Mouse (Mus musculus) left cerebral cortex, postnatal 25 days (tissue): ENCODE results near the gene Foxj1. TPM values are rescaled to one million over a fixed set of nuclear protein-coding genes. Genes with fewer than 3 reads are reported as not detected.
A peak's percentile ranks its signal among the peaks of the same experiment; 100 is the strongest.
"Not testable (repeated sequence)": the region's sequence is repeated elsewhere in the genome, so short reads cannot be mapped to it uniquely, and the experiment has no call there.

Experiments
- DNase-seq, 2 experiments: peaks; one replicate each; pipeline ENCODE4 v3.0.0; 2022; ENCODE audit warnings: low spot score in 2 of 2, mixed read lengths in 1 of 2
- intact Hi-C: fragments of 180-260 bp; cut with DNase I; formaldehyde crosslinking; loops from one replicate; pipeline ENCODE4 v1.15.1; 2025
- total RNA-seq, 2 experiments: library from RNA; stranded (reverse); gene quantifications; 2 replicates each; pipeline ENCODE4 v1.2.3; 2021

Gene Foxj1
- 1 to 10 TPM; 4.8 to 6.3 TPM for total RNA-seq

DNA sequence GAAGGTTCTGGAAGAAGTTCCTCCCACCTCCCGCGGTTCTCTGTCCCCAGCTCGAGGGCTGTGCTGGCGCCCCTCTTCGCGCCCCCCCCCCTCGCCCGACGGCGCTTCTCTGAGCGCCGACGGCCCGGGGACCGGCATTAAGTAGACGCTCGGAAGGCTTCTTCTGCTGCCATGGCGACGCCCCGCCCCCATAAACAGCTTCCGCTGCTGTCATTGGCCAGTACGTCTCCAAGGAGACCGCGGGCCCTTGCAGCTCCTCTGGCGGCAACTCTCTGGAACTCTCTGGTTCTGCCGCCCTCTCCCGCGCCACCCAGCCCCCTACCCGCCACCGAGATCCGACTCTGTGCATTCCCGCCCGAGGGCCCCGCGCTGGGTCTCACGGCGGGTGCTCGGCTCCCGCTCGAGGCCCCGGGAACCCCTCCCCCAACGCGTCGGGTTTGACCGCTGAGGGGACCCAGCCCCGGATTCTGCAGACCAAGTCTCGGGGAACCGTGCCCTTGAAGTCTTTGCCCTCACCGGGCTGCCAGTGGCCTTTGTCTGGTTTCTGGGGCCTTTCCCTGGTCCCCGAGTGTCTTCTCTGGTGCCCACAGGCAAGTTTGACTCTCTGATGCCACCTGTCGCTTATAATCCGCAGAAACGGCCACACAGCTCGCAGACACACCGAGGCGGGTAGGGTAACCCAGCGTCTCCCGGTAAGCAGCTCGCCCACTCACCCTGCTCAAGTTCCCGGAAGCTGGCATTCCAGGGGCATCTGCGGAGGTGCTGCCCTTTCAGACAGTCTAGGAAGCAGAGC is at the start of gene Foxj1:
Foxj1 (minus strand) TSS at position 156 of the 793 bp plus-strand sequence.
- intact Hi-C loops = loop anchor here (1.0 kb wide), 1 partner anchor 16 kb away; no protein-coding TSS in a partner anchor

GRCm38 (mm10) chr11:116384171-116384570 is 49.0 kb upstream of the Foxj1 start:
- no peak for DNase-seq
- intact Hi-C loops = no loop called here

More for the DNA sequence above, at the start of gene Foxj1:
- peak; percentile 96 to 98 for DNase-seq

DNA sequence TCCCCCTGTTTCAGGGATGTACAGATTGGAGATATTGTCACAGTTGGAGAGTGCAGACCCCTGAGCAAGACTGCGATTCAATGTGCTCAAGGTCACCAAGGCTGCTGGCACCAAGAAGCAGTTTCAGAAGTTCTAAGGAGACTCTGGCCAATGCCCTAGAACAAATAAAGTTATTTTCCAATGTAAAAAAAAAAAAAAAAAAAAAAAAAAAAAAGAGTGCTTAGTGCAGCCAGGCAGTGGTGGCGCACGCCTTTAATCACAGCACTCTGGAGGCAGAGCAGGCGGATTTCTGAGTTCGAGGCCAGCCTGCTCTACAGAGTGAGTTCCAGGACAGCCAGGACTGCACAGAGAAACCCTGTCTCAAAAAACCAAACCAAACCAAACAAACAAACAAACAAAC is 47.9 kb upstream of the Foxj1 start:
- intact Hi-C loops = not testable (repeated sequence)

GRCm38 (mm10) chr11:116380767-116381166 is 45.6 kb upstream of the Foxj1 start:
- no peak for DNase-seq
- intact Hi-C loops = no loop called here

More for the DNA sequence above, 47.9 kb upstream of the Foxj1 start:
- not testable (repeated sequence) for DNase-seq

GRCm38 (mm10) chr11:116379530-116379929 is 44.3 kb upstream of the Foxj1 start:
- intact Hi-C loops = no loop called here
- DNase-seq = no peak

DNA sequence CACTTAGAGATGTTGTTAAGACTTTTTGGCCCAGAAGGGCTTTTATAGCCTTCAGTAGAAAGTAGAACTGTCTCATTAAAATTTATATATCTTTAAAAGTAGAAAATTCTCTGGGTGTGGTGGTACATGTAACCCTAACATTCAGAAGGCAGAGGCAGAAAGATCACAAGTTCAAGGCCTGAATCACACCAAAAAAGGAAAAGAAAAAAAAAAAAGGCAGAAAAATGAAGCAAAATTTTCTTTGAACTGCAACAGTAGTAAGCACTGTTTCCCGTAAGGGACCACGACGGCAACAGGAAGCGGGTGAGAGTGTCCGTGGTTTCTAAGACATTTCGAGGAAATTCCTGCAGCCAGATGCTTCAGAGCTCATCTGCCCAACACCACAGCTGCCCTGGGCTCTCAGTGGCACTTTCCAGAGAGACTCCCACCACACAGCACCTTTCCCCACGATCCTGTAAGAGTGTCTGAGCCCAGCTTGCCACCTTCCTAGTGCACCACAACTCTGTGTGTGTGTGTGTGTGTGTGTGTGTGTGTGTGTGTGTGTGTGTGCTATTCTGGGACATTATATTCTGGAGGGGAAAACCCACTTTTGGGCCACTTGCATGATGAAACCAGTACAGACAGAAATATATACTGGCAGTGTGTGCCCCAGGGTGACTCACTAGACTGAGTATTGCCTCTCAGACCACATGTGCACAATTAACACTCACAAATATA is 41.9 kb upstream of the Foxj1 start:
- DNase-seq = no peak
- intact Hi-C loops = no loop called here

- DNase-seq = no peak
- intact Hi-C loops = no loop called here
Measured at GRCm38 (mm10) chr11:116371894-116372450, 36.8 kb upstream of the Foxj1 start.

GRCm38 (mm10) chr11:116369633-116370032 is 34.4 kb upstream of the Foxj1 start:
- no peak for DNase-seq
- intact Hi-C loops = no loop called here

- intact Hi-C loops = no loop called here
- DNase-seq = no peak
Measured at GRCm38 (mm10) chr11:116369051-116369450, 33.9 kb upstream of the Foxj1 start.

DNA sequence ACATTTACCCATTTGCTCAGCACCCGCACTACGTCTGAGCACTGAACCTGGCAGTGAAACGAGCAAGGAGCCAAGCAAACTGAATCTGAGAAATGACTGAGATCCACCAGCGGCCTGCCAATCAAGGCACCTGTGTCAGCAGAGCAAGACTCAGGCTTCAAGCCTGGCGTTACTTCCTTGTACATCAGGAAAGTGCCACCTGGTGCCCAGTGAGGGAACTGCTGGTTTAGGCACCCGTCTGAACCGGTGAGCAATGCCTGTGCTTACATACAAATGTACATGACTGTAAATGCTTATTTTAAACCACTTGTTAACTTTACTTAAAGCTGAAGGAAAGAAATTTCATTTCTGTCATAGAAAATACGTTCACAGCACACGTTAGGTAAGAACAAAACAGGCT is 32.9 kb upstream of the Foxj1 start:
- DNase-seq = peak; percentile 67 to 83
- intact Hi-C loops = loop anchor here (1.0 kb wide), 1 partner anchor 49 kb away; no protein-coding TSS in a partner anchor

DNA sequence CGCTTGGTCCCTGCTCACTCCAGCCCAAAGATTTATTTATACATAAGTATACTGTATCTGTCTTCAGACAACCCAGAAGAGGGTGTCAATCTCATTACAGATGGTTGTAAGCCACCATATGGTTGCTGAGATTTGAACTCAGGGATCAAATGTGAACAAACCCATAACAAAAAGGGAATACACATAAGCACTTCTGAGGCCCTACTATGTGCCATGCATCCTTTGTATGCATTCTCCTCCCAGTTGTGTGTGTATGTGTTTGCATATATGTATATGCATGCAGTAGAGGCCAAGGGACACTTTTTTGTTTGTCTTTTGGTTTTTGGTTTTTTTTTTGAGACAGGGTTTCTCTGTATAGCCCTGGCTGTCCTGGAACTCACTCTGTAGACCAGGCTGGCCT is 31.4 kb upstream of the Foxj1 start:
- intact Hi-C loops = no loop called here
- no peak for DNase-seq

DNA sequence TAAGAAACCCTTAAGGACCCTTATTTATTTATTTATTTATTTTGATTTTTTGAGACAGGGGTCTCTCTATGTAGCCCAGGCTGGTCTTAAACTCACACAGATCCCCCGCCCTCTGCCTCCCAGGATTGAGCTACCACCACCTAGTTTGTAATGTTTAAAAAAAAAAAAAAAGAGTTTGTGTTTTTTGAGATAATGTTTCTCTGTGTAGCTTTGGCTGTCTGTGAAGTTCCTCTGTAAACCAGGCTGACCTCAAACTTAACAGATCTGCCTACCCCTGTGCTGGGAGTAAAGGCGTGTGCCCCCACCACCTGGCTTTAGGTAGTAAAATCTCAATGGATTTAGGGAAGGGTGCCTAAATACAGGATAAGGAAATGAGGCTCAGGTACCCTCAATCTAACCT is 30.9 kb upstream of the Foxj1 start:
- DNase-seq = no peak
- intact Hi-C loops = no loop called here

DNA sequence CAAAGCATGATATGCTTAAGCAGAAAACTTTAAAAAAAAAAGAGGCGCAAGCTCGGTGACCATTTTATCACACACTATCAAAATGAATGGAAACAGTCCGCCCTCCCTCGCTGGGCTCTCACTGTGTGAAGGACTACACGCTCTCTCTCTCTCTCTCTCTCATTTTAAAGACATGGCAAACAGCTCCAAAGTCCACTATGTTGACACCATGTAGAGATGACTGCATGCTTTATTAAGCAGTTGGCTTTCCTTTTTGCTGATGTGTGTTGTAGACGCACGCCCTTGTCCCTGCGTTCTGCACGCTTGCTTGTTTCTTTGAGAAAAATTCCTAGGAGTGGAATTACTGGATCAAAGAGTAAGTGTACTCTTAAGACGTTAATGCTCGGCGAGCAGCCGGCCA is 30.2 kb upstream of the Foxj1 start:
- no peak for DNase-seq
- intact Hi-C loops = no loop called here

- intact Hi-C loops = no loop called here
- DNase-seq = no peak
Measured at GRCm38 (mm10) chr11:116362015-116362414, 26.8 kb upstream of the Foxj1 start.

DNA sequence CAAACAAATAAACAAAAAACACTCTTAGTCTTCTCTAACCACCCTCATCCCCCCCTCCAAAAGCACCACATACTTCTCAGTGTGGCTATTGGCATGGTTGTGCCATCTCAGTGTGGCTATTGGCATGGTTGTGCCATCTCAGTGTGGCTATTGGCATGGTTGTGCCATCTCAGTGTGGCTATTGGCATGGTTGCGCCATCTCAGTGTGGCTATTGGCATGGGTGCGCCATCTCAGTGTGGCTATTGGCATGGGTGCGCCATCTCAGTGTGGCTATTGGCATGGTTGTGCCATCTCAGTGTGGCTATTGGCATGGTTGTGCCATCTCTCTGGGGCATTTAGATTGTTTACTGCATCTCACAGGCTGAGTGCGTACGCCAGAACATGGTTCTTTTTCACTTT is 25.7 kb upstream of the Foxj1 start:
- DNase-seq, intact Hi-C loops: not testable (repeated sequence)

DNA sequence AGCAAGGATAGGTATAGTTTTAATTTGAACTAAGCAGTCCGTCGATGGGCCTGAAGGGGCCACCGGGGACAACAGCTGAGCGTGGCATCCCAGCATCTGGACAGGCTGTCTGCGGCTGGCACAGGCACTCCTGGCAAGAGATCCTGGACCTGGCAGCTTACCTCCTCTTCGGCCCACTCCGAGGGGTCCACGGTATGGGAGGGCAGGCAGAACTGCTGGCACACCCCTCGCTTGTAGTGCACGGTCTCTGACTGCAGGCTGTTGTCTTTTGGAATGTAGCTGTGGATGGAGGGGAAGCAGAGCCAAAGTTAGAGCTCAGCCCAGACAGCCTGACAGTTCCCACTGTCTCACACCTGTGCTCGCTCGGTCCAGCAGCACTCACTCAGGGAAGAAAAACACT is 24.5 kb upstream of the Foxj1 start:
- no peak for DNase-seq
- intact Hi-C loops = no loop called here

GRCm38 (mm10) chr11:116358926-116359637 is 23.9 kb upstream of the Foxj1 start:
- no peak for DNase-seq
- intact Hi-C loops = no loop called here

GRCm38 (mm10) chr11:116354521-116354920 is 19.3 kb upstream of the Foxj1 start:
- intact Hi-C loops = no loop called here
- DNase-seq = no peak

GRCm38 (mm10) chr11:116353535-116353934 is 18.3 kb upstream of the Foxj1 start:
- no peak for DNase-seq
- intact Hi-C loops = no loop called here

DNA sequence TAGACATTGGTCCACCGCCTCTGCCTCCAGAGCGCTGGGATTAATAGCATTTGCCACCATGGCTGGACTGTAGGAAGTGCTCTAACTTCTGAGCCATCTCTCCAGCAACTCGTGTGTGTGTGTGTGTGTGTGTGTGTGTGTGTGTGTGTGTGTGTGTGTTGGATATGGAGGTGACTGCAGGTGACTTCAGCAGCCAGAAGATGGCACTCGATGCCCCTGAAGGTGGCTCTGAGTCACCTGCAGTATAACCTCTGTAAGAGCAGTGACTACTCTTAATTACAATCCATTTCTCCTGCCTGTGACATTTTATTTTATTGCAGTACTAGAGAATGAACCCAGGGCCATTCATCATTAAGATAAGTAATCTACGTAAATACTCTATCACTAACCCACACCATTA is 16.1 kb upstream of the Foxj1 start:
- intact Hi-C loops = no loop called here
- DNase-seq = no peak
